Mouse (Mus musculus): ENCODE data around the gene Lsm14b. TPM values are rescaled to one million over a fixed set of nuclear protein-coding genes. Genes with fewer than 3 reads are reported as not detected.

Lsm14b gene
- polyA plus RNA-seq, 1 experiment from 2014 or later: 14.2 TPM

- no peak for ATAC-seq (ENCODE audit: insufficient number of reproducible peaks, insufficient read depth, low FRiP score, low TSS enrichment, low read depth)
- H3K4me1 ChIP-seq (replicated peaks): no peaks in the 10 kb centered on the region
- no peaks in the 10 kb centered on the region for H3K27me3 ChIP-seq
- no peaks in the 10 kb centered on the region for H3K9me3 ChIP-seq
- no peak overlapping the region for H3K4me3 ChIP-seq (replicated peaks)
- H3K9ac ChIP-seq (replicated peaks): no peak overlapping the region
- H3K4me2 ChIP-seq: no peak overlapping the region
- peaks cover 80% of the 10 kb centered on the region for H3K36me3 ChIP-seq
- H3K27ac ChIP-seq: no peak overlapping the region
- WGBS: 95% methylated on average over 11 of the region's 11 CpGs
Observed at GRCm38 (mm10) chr2:180063338-180064131, 38.7 kb downstream of the Lsm14b start.

GRCm38 (mm10) chr2:180069770-180070480 lies 45.1 kb downstream of the Lsm14b start:
- Histone ChIP-seq H3K27me3 (no peaks in the 10 kb centered on the region), H3K4me2 (peak overlapping the region; percentile 89), H3K4me3 (replicated peaks) (peak overlapping the region; percentile 75), H3K9me3 (no peaks in the 10 kb centered on the region), H3K27ac (peak overlapping the region; percentile 75), H3K4me1 (replicated peaks) (peaks cover 13% of the 10 kb centered on the region), H3K36me3 (peaks cover 29% of the 10 kb centered on the region), H3K9ac (replicated peaks) (peak overlapping the region; percentile 73)
- ATAC-seq (ENCODE audit: insufficient number of reproducible peaks, insufficient read depth, low FRiP score, low TSS enrichment, low read depth): peak; percentile 41
- 36% methylated on average over 20 of the region's 20 CpGs for WGBS

GRCm38 (mm10) chr2:180070481-180071453 lies 46.0 kb downstream of the Lsm14b start, which contains the start of gene Mtg2:
Gene Mtg2 (plus strand): TSS chr2:180070588.
- H3K4me2 ChIP-seq: peak within 1 kb of the TSS; percentile 89
- no peaks in the 10 kb centered on the region for H3K27me3 ChIP-seq
- peak within 1 kb of the TSS; percentile 73 for H3K9ac ChIP-seq (replicated peaks)
- WGBS: 6% methylated on average over 58 of the region's 58 CpGs
- H3K9me3 ChIP-seq: no peaks in the 10 kb centered on the region
- peak within 1 kb of the TSS; percentile 75 for H3K27ac ChIP-seq
- H3K4me1 ChIP-seq (replicated peaks): peaks cover 13% of the 10 kb centered on the region
- peaks cover 21% of the 10 kb centered on the region for H3K36me3 ChIP-seq
- peak within 1 kb of the TSS; percentile 75 for H3K4me3 ChIP-seq (replicated peaks)
- peak; percentile 89 for ATAC-seq (ENCODE audit: insufficient number of reproducible peaks, insufficient read depth, low FRiP score, low TSS enrichment, low read depth)

GRCm38 (mm10) chr2:180071671-180072070 lies 46.9 kb downstream of the Lsm14b start:
- no peak overlapping the region for H3K9ac ChIP-seq (replicated peaks)
- peaks cover 21% of the 10 kb centered on the region for H3K36me3 ChIP-seq
- H3K9me3 ChIP-seq: no peaks in the 10 kb centered on the region
- no peaks in the 10 kb centered on the region for H3K27me3 ChIP-seq
- no peak for ATAC-seq (ENCODE audit: insufficient number of reproducible peaks, insufficient read depth, low FRiP score, low TSS enrichment, low read depth)
- H3K27ac ChIP-seq: no peak overlapping the region
- no peak overlapping the region for H3K4me2 ChIP-seq
- H3K4me3 ChIP-seq (replicated peaks): no peak overlapping the region
- peaks cover 13% of the 10 kb centered on the region for H3K4me1 ChIP-seq (replicated peaks)
- WGBS: 81% methylated on average over 2 of the region's 2 CpGs

GRCm38 (mm10) chr2:180072886-180073285 lies 48.1 kb downstream of the Lsm14b start:
- no peaks in the 10 kb centered on the region for H3K27me3 ChIP-seq
- no peak for ATAC-seq (ENCODE audit: insufficient number of reproducible peaks, insufficient read depth, low FRiP score, low TSS enrichment, low read depth)
- H3K9me3 ChIP-seq: no peaks in the 10 kb centered on the region
- H3K4me2 ChIP-seq: no peak overlapping the region
- H3K9ac ChIP-seq (replicated peaks): no peak overlapping the region
- H3K4me3 ChIP-seq (replicated peaks): no peak overlapping the region
- H3K27ac ChIP-seq: no peak overlapping the region
- peaks cover 21% of the 10 kb centered on the region for H3K36me3 ChIP-seq
- WGBS: 90% methylated on average over 7 of the region's 7 CpGs
- peaks cover 13% of the 10 kb centered on the region for H3K4me1 ChIP-seq (replicated peaks)

GRCm38 (mm10) chr2:180077622-180078021 lies 52.8 kb downstream of the Lsm14b start:
- 56% methylated on average over 3 of the region's 3 CpGs for WGBS
- ATAC-seq (ENCODE audit: insufficient number of reproducible peaks, insufficient read depth, low FRiP score, low TSS enrichment, low read depth): no peak
- peaks cover 46% of the 10 kb centered on the region for H3K36me3 ChIP-seq

GRCm38 (mm10) chr2:180080680-180081079 lies 55.9 kb downstream of the Lsm14b start:
- Histone ChIP-seq H3K4me1 (replicated peaks) (peaks cover 10% of the 10 kb centered on the region; the same call in 1 of the 2 replicates), H3K27ac (no peak overlapping the region), H3K9me3 (no peaks in the 10 kb centered on the region), H3K36me3 (peaks cover 63% of the 10 kb centered on the region), H3K4me3 (replicated peaks) (no peak overlapping the region), H3K9ac (replicated peaks) (no peak overlapping the region), H3K27me3 (no peaks in the 10 kb centered on the region), H3K4me2 (no peak overlapping the region)
- ATAC-seq (ENCODE audit: insufficient number of reproducible peaks, insufficient read depth, low FRiP score, low TSS enrichment, low read depth): no peak
- 90% methylated on average over 8 of the region's 8 CpGs for WGBS

More at GRCm38 (mm10) chr2:180077622-180078021, 52.8 kb downstream of the Lsm14b start:
- H3K4me2 ChIP-seq: no peak overlapping the region
- H3K27ac ChIP-seq: no peak overlapping the region
- no peaks in the 10 kb centered on the region for H3K27me3 ChIP-seq
- H3K4me1 ChIP-seq (replicated peaks): no peaks in the 10 kb centered on the region
- no peak overlapping the region for H3K9ac ChIP-seq (replicated peaks)
- H3K4me3 ChIP-seq (replicated peaks): no peak overlapping the region
- H3K9me3 ChIP-seq: no peaks in the 10 kb centered on the region

GRCm38 (mm10) chr2:180083063-180083462 lies 58.3 kb downstream of the Lsm14b start:
- H3K9ac ChIP-seq (replicated peaks): no peak overlapping the region
- no peaks in the 10 kb centered on the region for H3K9me3 ChIP-seq
- ATAC-seq (ENCODE audit: insufficient number of reproducible peaks, insufficient read depth, low FRiP score, low TSS enrichment, low read depth): no peak
- WGBS: 93% methylated on average over 10 of the region's 10 CpGs
- peaks cover 64% of the 10 kb centered on the region for H3K36me3 ChIP-seq
- no peak overlapping the region for H3K4me3 ChIP-seq (replicated peaks)
- H3K4me1 ChIP-seq (replicated peaks): peaks cover 10% of the 10 kb centered on the region; the same call in 1 of the 2 replicates
- H3K27me3 ChIP-seq: no peaks in the 10 kb centered on the region
- H3K27ac ChIP-seq: no peak overlapping the region
- no peak overlapping the region for H3K4me2 ChIP-seq

- no peak overlapping the region for H3K27ac ChIP-seq
- no peak overlapping the region for H3K9ac ChIP-seq (replicated peaks)
- ATAC-seq (ENCODE audit: insufficient number of reproducible peaks, insufficient read depth, low FRiP score, low TSS enrichment, low read depth): no peak
- no peak overlapping the region for H3K4me2 ChIP-seq
- peaks cover 52% of the 10 kb centered on the region for H3K36me3 ChIP-seq
- H3K4me3 ChIP-seq (replicated peaks): no peak overlapping the region
- H3K4me1 ChIP-seq (replicated peaks): peaks cover 10% of the 10 kb centered on the region; the same call in 1 of the 2 replicates
- H3K9me3 ChIP-seq: no peaks in the 10 kb centered on the region
- 21% methylated on average over 3 of the region's 3 CpGs for WGBS
- no peaks in the 10 kb centered on the region for H3K27me3 ChIP-seq
Observed at GRCm38 (mm10) chr2:180084565-180084964, 59.8 kb downstream of the Lsm14b start.

All from limb, embryonic 12.5 days (tissue).